Mouse (Mus musculus): ENCODE data around the gene Mapk8ip3.
"Not testable (repeated sequence)": the region's sequence is repeated elsewhere in the genome, so short reads cannot be mapped to it uniquely, and the experiment has no call there.

The Mapk8ip3 gene

DNA sequence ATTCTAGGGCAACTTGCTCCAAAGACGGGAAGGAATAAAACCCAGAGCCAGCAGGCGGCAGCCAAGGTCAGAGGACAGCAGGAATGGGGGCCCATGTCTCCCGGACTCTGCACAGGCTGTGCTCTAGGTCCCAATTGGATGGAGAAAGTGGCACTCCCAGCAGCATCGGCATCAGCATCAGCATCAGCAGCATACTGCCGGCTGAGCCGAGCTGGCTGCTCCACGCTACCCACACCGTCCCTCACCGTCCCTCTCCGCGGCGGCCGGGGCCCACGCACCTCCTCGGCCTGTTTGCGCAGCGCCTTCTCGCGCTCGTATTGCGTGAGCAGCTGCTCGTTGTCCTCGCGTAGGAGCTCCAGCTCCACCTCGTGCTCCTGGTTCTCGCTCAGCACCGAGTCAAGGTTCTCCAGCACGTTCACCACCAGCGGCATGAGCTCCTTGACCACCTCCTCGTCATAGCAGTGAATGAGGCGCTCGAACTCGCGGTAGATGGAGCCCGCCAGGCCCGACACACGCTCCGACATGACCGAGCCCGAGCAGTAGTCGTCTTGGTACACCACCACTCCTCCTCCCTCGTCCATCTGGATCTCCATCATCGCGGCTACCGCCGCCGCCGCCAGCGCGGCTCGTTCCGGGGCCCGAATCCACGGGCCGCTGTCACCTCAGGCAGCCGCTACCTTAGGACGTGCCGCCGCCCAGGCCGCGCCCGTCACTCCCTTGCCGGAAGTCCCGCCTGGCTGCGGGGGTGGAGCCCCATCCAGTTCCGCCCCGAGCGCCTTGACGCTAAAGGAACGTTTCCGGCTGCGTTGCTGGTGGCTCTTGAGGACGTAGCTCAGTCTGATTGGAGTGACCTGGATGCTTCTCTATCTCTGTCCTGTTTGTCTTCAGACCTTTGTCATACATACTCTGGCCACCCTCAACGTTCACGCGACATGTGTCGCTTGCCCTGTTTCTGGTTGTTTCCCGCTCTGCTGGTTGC lies at the start of gene Mapk8ip3:
Mapk8ip3 (minus strand) TSS at position 719 of the 979 bp plus-strand sequence.
- peak; percentile 90 for DNase-seq (ENCODE audit: low read depth, low spot score)

DNA sequence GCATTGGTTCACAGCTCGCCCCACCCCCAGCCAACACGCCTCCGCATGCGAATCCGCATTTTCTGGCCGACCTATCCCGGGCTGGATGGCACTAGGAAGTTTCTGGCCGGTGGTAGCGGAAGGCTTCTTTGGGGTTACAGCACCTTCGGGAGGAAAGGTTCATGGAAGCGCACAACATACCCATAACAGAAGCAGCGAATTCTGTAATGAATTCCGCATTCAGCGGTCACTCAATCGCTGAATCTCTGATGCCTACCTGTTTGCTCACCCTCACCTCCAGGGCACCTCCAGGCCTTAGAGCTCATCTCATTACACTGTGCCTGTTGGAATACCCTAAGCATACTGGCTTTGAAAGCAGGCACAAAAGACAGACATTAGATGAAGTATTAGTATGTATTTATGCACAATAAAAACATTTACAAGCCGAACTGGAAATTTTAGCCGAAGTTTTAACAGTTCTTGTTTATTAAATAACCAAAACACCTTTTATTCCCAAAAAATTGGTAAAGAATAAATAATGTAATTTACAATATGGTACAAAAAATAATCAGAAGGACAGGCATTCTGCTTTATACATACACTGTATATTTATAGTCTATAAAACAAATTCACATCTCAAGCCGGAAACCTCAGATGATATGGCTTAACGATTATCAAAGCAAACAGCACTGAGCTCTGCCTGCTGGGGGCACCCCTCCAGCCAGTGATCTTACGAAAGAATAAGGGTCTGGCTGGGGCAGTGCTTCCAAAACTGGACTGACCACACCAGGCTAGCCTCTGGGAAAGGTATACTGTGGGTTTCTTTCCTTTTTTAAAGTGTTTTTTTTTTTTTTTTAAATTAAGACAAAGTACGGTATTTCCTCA lies 24.3 kb upstream of the Mapk8ip3 start:
- DNase-seq (ENCODE audit: low read depth, low spot score) = no peak

DNA sequence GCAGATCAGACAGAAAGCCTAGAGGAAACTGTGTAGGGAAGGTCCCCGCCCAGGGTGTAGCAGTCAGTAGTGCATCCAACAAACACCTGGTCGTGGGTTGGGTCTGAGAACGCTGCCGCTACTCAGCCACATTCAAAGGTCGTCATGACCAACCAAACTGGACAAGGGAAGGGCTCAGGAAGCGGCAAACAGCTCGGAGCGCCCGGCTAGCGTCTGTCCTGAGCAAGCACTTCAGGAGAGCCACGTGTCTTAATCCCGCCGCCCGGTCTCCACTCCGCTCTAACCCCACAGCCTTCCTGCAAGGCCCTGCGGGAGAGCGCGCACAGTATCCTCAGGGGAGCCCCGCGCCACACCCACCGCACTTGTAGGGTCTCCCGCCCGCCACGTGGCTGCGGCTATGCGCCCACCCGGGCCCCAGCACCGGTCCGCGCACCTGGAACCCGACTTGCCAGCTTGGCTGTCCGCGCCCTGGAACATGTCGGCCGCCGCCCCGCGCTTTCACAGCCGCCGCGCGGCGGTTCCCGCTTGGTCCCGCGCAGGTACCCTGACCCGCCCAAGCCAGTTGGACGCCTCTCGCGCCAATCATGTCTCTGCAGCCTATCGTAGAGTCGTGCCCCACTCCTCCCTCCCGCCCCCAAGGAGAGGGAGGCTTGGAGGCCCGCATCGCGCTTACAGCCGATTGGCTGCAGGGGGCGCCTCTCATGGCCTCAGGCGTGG lies 23.5 kb upstream of the Mapk8ip3 start, which contains the start of gene Jpt2:
Jpt2 (minus strand) TSS at position 555 of the 717 bp plus-strand sequence.
- peak; percentile 96 for DNase-seq (ENCODE audit: low read depth, low spot score)

DNA sequence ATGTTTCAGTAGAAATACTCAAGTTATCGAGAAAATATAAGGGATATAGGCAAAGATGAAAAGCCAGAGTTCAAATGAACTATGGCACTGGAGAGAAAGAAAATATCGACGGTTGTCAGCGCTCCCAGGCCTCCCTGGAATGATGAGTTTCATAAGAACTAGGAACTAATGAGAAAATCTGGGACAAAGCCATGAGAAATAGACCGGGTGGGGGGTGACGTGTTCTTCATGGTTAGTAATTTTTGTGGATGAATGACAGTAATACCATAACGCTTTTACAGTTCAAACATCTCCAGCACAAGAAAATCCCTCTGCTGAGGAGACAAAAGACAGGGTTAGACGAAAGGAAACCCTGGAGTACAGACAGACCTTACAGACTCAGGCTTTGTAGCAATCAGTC lies 22.6 kb upstream of the Mapk8ip3 start:
- no peak for DNase-seq (ENCODE audit: low read depth, low spot score)

DNA sequence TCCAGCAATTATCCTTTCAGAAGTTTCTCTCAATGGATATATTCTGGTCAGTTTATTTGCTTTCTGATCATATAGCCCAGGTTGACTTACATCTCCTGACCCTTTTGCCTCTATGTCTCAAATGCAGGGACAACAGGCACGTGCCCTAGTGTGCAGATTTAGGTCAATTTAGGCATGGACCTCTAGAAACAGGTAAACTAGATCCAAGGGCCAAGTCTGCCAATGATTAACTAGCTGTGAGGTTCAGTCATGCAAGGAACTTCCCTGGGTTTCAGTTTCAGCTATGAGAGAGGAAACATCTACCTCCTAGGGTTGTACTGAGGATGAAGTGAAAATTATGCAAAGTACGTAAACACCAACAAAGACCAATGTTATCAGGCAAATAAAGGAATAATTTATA lies 16.5 kb upstream of the Mapk8ip3 start:
- DNase-seq (ENCODE audit: low read depth, low spot score) = no peak

DNA sequence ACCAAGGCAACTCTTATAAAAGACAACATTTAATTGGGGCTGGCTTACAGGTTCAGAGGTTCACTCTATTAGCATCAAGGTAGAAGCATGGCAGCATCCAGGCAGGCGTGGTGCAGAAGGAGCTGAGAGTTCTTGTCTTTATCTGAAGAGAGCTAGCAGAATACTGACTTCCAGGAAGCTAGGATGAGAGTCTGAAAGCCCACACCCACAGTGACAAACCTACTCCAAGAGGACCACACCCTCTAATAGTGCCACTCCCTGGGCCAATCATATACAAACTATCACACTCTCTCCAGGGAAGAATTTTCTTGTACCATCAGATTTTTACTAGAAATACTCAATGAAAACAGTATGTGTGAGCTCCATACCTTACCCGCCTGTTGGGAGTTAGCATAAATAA lies 13.9 kb upstream of the Mapk8ip3 start:
- no peak for DNase-seq (ENCODE audit: low read depth, low spot score)

DNA sequence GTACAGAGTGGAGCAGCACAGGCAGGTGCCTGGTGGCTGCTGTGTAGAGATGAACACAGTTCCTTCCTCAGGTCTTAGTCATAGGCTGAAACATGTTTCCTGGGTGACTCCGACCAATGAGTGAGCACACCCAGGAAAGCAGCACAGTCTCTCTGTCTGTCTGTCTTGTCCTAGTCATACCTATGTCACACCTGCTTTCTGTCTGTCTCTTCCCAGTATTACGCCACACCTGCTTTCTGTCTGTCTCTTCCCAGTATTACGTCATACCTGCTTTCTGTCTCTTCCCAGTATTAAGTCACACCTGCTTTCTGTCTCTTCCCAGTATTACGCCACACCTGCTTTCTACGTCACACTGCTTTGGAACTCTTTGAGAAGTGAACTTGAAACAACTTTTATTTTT lies 11.4 kb upstream of the Mapk8ip3 start:
- no peak for DNase-seq (ENCODE audit: low read depth, low spot score)

DNA sequence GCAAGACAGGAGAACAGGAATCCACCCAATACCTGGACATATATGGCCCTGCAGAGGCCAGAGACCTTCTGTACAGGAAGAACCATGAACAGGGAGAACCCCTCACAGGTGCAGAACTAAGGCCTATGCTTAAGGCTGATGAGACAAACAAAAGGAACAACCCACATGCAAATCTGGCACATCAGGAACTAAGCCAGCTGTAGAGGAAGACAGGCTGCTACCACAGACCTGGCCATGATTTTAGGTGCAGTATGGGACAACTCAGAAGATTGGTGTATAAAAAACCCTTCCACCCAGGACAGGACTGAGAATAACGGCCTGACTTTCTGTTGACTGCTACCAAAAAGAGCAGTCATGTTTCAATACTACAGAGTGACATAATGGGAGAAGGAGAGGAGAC lies 6.8 kb upstream of the Mapk8ip3 start:
- not testable (repeated sequence) for DNase-seq (ENCODE audit: low read depth, low spot score)

DNA sequence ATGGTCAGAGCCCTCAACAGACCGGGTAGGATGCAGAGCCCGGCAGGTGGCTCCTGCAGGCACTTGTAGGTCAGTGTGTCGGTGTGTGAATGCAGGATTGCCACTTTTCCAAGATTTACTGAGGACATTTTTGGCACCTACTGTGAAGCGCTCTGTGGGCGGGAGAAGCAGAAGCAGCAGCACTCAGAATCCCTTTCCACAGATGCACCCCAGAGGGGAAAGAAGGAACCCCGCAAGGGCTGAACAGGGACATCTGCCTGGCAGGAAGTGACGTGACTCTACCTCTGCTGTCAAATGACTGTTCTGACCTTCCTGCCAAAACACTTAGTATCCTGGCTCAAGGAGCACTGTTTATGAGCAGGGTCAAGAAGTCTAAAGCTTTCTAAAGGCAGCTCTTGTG lies 6.3 kb upstream of the Mapk8ip3 start:
- DNase-seq (ENCODE audit: low read depth, low spot score) = no peak

DNA sequence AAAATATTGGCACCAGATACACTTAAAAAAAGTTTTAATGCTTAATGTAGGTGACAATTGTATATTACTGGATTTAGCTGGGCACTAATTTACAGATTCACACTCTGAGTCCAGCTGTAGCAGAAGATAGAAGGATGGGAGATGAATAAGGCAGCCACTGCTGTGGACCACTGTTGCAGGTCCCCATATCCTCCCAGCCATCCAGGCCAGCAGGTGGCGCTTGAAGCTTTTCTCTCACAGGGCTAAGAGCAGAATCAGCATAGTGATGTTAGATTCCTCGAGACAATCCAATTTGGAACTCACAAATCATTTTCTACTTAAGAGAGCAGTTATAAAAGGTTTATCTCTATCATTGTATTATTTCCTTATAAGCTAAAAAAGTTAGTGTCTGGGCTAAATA lies 5.7 kb upstream of the Mapk8ip3 start:
- DNase-seq (ENCODE audit: low read depth, low spot score) = not testable (repeated sequence)

DNA sequence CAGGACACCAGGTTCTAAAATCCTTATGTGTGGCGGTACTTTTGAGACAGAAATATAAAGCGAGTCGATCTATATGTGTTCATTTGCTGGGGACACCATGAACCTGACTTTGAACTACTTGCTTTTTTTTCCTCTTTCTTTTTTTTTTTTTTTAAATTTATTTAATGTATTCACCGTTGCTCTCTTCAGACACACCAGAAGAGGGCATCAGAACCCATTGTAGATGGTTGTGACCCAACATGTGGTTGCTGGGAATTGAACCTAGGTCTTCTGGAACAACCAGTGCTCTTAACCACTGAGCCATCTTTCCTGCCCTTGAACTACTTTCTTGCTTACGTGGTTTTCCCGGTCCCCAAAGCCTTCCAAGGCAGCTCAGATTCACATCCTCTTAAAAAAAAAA lies 489 bp upstream of the Mapk8ip3 start:
- no peak for DNase-seq (ENCODE audit: low read depth, low spot score)

DNA sequence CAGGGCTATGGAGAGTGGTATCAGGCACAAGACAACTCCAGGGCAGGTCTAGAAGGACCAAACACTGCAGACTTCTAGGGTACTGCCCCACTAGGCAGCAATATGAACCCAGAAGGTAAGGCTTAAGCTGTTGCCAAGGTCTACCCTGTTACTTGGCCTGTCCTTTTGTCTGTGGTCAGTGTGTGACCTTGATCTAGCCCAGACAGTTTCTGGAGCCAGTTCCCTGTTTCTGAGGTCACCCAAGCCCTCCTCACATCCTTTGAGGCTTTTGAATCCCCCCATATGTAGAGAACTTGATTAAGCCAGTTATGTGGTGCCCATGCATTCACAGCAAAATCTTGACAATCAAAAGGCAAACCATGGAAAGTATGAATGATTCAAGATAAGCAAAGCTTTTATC lies 1.1 kb downstream of the Mapk8ip3 start:
- no peak for DNase-seq (ENCODE audit: low read depth, low spot score)

DNA sequence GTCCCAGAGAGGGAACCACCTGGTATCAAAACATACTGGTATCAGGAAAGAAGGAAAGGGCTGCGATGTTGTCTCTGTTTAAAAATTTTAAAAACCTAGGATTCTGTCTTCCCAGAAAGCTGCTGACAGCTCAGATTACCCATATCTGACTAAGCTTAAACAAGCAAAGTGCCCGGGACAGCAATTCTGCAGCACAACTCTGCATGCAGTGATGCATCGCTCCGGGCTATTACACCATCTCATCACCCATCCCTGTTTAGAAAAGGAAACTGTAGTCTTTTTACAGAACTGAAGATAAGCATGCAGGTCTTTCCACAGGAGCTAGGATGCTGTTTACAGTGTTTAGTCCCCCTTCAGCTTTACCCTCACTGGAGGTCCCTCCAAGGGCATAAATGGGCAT lies 1.9 kb downstream of the Mapk8ip3 start:
- DNase-seq (ENCODE audit: low read depth, low spot score) = no peak

DNA sequence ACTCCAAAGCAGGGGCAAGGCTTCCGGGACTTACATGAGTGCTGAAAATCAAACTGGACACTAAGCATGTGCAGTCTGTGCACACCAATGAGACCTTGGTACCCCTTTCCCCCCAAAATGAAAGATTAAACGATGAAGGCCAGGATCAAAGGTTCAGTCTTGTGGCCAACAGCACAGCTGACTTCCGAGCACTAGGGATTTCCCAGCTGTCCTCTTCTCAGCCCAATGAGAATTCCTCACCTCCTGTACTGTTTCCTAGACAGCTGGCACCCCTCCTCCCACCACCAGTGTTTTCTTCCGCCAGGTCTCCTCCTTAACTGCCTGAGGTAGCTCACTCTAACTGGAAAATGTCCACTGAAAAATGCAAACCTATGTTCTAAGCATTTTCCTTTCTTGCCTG lies 3.6 kb downstream of the Mapk8ip3 start:
- no peak for DNase-seq (ENCODE audit: low read depth, low spot score)

DNA sequence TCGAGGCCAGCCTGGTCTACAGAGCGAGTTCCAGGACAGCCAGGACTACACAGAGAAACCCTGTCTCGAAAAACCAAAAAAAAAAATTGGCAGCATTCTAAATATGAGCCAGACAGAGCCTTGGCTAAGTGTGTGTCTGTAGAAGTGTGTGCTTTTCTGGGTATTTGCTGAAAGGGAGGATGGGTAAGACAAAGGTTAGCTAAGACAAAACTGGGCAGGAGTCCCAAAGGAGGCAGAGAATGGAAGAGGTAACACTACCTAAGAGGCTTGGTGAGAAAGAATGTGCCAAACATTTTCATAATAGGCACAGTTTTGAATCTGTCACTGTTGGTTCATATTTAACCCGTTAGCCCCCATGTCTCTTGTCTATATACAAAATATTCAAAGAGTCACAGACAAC lies 4.3 kb downstream of the Mapk8ip3 start:
- DNase-seq (ENCODE audit: low read depth, low spot score) = no peak

DNA sequence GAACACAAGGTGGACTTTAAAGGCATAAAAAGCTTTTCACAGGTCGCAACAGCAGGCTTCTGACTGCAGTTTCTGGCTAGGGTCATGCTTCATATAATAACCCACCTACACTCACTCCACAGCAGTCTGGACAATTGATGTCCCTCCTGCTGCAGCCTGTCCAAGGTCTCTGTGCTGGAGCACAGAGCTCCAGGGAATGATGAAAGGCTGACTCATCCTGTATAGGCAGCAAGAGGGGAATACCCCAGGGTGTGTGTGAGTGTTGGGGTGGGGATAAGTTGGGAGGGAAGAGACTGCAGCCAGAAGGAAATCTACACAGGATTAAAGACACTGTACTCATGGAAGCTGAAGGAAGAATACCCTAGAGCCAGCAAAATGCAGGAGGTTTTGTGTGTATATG lies 7.3 kb downstream of the Mapk8ip3 start:
- no peak for DNase-seq (ENCODE audit: low read depth, low spot score)

DNA sequence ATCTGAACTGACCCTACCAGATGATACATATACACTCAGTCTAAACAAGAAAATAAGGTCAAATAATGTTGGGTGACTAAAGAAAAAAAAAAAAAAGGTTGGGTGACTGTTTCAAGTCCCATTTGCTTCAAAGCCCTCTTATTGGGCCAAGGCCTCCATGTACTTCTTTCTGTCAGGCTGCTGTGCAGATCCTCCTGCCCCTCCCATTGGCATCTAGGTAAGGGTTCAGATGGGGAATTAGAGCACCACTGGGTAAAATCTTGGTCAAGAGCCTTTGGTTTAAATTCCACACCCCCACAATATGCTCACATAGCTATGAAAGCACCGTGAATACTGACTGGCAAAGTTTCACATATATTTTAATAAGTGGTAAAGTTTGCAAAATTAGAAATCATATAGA lies 13.5 kb downstream of the Mapk8ip3 start:
- no peak for DNase-seq (ENCODE audit: low read depth, low spot score)

DNA sequence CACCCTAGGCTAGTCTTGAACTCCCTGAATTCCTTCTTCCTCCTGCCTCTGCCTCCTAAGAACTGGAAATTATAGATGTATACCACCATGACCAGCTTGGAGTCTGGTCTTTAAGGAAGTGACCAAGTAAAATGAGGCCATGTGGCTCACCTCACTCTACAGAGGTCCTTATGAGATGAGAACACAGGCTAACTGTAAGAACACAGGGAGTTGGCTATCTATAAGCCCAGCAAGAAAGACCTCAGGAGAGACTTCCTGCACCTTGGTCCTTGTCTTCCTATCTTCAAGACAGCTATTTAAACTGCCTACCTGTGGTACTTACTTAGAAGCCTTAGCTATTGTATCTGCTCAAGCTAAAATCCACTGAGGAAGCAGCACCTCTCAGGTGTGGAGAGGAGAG lies 22.8 kb downstream of the Mapk8ip3 start:
- no peak for DNase-seq (ENCODE audit: low read depth, low spot score)

DNA sequence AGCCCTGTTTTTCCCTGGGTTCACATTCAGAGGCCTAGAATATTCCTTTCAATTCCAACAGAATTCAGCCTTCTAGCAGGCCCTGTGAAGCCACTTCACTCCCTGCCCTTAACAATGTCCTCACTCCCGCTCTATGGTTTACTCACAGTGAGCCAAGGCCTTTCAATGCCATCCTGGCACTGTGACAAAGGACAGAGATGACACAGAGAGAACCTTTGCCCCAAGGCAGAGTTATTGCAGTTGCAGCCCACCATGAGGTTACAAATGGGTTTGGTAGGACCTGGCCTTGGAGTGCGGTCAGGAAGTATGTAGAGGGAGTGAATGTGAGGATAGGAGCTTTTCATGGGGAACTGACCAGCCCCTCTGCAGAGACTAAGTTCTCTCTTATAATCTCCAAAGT lies 29.2 kb downstream of the Mapk8ip3 start:
- no peak for DNase-seq (ENCODE audit: low read depth, low spot score)

DNA sequence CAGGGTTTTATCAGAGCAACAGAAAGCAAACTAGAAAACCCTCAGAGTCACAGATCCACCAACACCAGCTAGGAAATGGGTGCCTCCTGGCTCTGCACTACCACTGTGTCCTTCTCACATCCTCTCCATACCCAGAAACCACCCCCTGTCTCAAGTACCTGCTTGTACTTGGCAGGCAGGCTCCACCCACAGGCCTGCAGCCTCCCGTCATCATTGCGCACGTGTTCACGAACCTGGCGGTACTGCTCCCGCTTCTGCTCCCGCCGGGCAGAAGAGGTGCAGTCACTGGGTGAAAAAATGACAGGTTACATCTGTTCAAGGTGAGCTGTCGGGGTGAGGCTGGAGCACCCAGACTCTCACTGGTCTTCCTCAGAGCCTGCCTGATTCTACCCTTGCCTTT lies 33.0 kb downstream of the Mapk8ip3 start:
- no peak for DNase-seq (ENCODE audit: low read depth, low spot score)

DNA sequence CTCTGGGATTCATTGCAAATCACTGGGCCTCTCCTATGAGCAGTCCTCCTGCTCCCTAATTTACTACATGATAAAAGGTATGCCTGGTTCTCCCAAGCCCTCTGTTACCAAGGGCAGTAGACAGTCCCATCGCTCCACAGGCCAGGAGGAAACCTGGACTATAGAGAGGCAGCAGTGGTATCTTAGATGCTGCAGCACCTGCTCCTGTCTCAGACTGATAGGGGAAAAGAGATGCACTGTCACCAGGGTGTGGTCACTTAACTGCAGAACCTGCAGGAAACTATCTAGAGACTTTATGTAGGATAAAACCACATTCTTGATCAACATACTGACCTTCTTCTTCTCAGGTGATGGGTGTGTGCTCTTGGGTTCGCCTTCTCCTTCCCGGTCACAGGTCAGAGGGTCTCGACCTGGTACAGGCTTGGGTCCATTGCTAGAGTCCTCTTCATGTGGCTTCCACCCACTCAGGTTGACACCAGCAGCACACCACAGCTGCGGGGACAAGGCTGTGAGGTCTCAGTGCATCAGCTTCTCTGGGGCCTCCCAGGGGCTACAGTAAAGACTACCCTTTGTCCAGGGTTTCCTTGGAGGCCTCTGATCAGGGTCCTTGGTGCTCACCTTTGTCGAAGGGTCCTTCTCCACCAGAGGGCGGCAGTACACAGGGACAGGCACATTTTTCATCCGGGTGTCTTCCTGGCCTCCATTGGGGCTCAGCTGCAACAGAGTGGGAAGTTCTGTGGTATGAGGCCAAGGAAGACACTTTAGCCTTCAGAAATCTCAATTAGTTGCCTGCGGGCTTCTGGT lies 33.9 kb downstream of the Mapk8ip3 start:
- DNase-seq (ENCODE audit: low read depth, low spot score) = no peak

Data from skeletal muscle tissue, adult 2 months (tissue).